16 mouse cellular contexts compared by ENCODE assay signal in genomic region chr11:51448256-51448655, GRCm38 (mm10).
"Had no signal": no experiment of that assay in that cellular context is flagged by ENCODE, and none has a peak within 500 bp of the region (broad histone marks: within the 10 kb centered on the region; RNA-seq: fewer than 3 reads in every experiment).

No protein-coding gene starts in this region.

- H3K36me3 ChIP-seq: liver, embryonic 12.5 days; liver, embryonic 15.5 days; lung, embryonic 15.5 days; midbrain, embryonic 15.5 days; neural tube, embryonic 12.5 days; neural tube, embryonic 15.5 days had no signal

- DNase-seq: kidney, adult 18-20 months; kidney, postnatal 10 days; lung, adult 18-20 months; lung, postnatal 10 days; lung, postnatal 36 days; right cerebral cortex, adult 18-20 months; right cerebral cortex, postnatal 25 days; thymus, adult 18-20 months; thymus, postnatal 4 days had no signal

- H3K4me3 ChIP-seq: liver, embryonic 12.5 days; liver, embryonic 15.5 days; lung, embryonic 15.5 days; megakaryocyte, embryonic 14.5 days; midbrain, embryonic 15.5 days; neural tube, embryonic 12.5 days; neural tube, embryonic 15.5 days had no signal

- H3K27me3 ChIP-seq: lung, embryonic 15.5 days; megakaryocyte, embryonic 14.5 days; midbrain, embryonic 15.5 days; neural tube, embryonic 12.5 days; neural tube, embryonic 15.5 days had no signal

- H3K9me3 ChIP-seq: liver, embryonic 12.5 days; liver, embryonic 15.5 days; lung, embryonic 15.5 days; megakaryocyte, embryonic 14.5 days; midbrain, embryonic 15.5 days; neural tube, embryonic 12.5 days; neural tube, embryonic 15.5 days had no signal

- H3K27ac ChIP-seq: liver, embryonic 12.5 days; liver, embryonic 15.5 days; lung, embryonic 15.5 days; midbrain, embryonic 15.5 days; neural tube, embryonic 12.5 days; neural tube, embryonic 15.5 days had no signal

- H3K4me1 ChIP-seq: midbrain, embryonic 15.5 days had no signal
